Mouse (Mus musculus) mouse trophoblast stem cell (cell line): ENCODE measurements around the gene Psmd2.
"Not testable (repeated sequence)": the region's sequence is repeated elsewhere in the genome, so short reads cannot be mapped to it uniquely, and the experiment has no call there.

ENCODE experiments used
- in situ Hi-C, 2 experiments: fragments of 300-500 bp; cut with MseI, MboI; formaldehyde crosslinking; loops; 2 replicates in 1 of 2; 3 replicates in 1 of 2; pipeline ENCODE4 v1.15.1; 2025

Gene Psmd2

GRCm38 (mm10) chr16:20657661-20658060 is 6.2 kb downstream of the Psmd2 start:
- in situ Hi-C loops: no loop called here

- in situ Hi-C loops: not testable (repeated sequence)
Observed at GRCm38 (mm10) chr16:20668013-20668412, 16.6 kb downstream of the Psmd2 start, which contains the start of gene Eif4g1. Gene Eif4g1 (plus strand): TSS chr16:20668313.

- in situ Hi-C loops: no loop called here
Observed at GRCm38 (mm10) chr16:20670291-20670690, 18.8 kb downstream of the Psmd2 start.

GRCm38 (mm10) chr16:20671886-20672285 is 20.4 kb downstream of the Psmd2 start:
- in situ Hi-C loops: no loop called here

GRCm38 (mm10) chr16:20672500-20672902 is 21.0 kb downstream of the Psmd2 start:
- in situ Hi-C loops: no loop called here

GRCm38 (mm10) chr16:20672965-20673705 is 21.7 kb downstream of the Psmd2 start:
- in situ Hi-C loops: no loop called here

GRCm38 (mm10) chr16:20673706-20674303 is 22.4 kb downstream of the Psmd2 start:
- in situ Hi-C loops: no loop called here

- in situ Hi-C loops: no loop called here
Observed at GRCm38 (mm10) chr16:20675213-20675612, 23.8 kb downstream of the Psmd2 start.

GRCm38 (mm10) chr16:20676702-20677101 is 25.2 kb downstream of the Psmd2 start:
- in situ Hi-C loops: no loop called here

GRCm38 (mm10) chr16:20677380-20677779 is 25.9 kb downstream of the Psmd2 start:
- in situ Hi-C loops: no loop called here

- in situ Hi-C loops: no loop called here
Observed at GRCm38 (mm10) chr16:20677974-20678675, 26.7 kb downstream of the Psmd2 start.

- in situ Hi-C loops: no loop called here
Observed at GRCm38 (mm10) chr16:20690774-20691173, 39.3 kb downstream of the Psmd2 start.

- in situ Hi-C loops: no loop called here
Observed at GRCm38 (mm10) chr16:20691617-20692016, 40.2 kb downstream of the Psmd2 start.

GRCm38 (mm10) chr16:20692241-20692965 is 41.0 kb downstream of the Psmd2 start:
- in situ Hi-C loops: no loop called here

- in situ Hi-C loops: no loop called here
Observed at GRCm38 (mm10) chr16:20693111-20693701, 41.8 kb downstream of the Psmd2 start, which contains the start of gene Fam131a. Gene Fam131a (plus strand): TSS chr16:20693241.

- in situ Hi-C loops: no loop called here
Observed at GRCm38 (mm10) chr16:20694781-20695180, 43.3 kb downstream of the Psmd2 start.

- in situ Hi-C loops: no loop called here
Observed at GRCm38 (mm10) chr16:20695622-20696323, 44.3 kb downstream of the Psmd2 start.

- in situ Hi-C loops: no loop called here
Observed at GRCm38 (mm10) chr16:20699266-20699665, 47.8 kb downstream of the Psmd2 start.

- in situ Hi-C loops: no loop called here
Observed at GRCm38 (mm10) chr16:20700036-20700435, 48.6 kb downstream of the Psmd2 start.

- in situ Hi-C loops: no loop called here
Observed at GRCm38 (mm10) chr16:20701316-20701715, 49.9 kb downstream of the Psmd2 start.
